Mouse (Mus musculus) thymus, adult 2 months (tissue): ENCODE measurements around the gene Smtn.

Experiments
- CTCF ChIP-seq: fragments of 200-500 bp; IDR thresholded peaks from 2 replicates; pipeline ENCODE4 v1.5.1; 2012; ENCODE audit warnings: mild to moderate bottlenecking, control low read depth, low read length, moderate library complexity, borderline replicate concordance; ENCODE audit not compliant: control insufficient read depth, poor library complexity, insufficient read depth; ENCODE audit errors: extremely low read depth
- POLR2A ChIP-seq: fragments of 200-500 bp; IDR thresholded peaks from 2 replicates; pipeline ENCODE4 v1.6.1; 2012; ENCODE audit warnings: mild to moderate bottlenecking, low read length, control low read depth, moderate library complexity; ENCODE audit not compliant: control insufficient read depth, poor library complexity, insufficient read depth; ENCODE audit errors: extremely low read depth

DNA sequence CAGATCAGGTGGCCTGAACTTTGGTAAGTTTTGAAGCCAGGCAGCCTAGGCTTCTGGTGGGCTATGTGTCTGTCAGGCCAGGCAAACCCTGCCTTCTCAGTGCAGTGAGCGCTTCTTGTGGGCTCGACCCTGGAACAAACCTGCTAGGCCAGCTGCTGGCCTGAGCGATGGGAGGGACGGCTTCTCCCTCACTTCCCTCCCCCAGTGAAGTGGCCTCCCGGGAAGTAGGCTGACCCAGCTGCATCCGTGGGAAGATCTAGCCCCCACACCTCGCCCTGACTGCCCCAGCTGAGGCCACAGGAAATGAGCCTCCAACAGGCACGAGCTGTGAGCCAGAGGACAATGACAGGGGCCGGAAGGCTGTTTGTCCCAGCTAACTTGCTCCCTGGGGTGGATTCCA is 32.7 kb upstream of the Smtn start:
- TF ChIP-seq CTCF, result no peak
- TF ChIP-seq POLR2A, result no peak
